Mouse (Mus musculus) neural tube, embryonic 14.5 days (tissue): ENCODE results near the gene Tmcc3. TPM values are rescaled to one million over a fixed set of nuclear protein-coding genes. Genes with fewer than 3 reads are reported as not detected.

Experiments
- ATAC-seq: fragments of 200-750 bp; cut with Nextera tagmentation; 2 replicates; pipeline ENCODE4 v1.8.0; 2017; ENCODE audit warnings: low read depth, mild to moderate bottlenecking, moderate TSS enrichment, moderate library complexity
- H3K27ac ChIP-seq: fragments of 300-500 bp; sonication (generic); 2 replicates; pipeline ENCODE4 v1.5.1; 2014; ENCODE audit warnings: low read depth, mild to moderate bottlenecking, control low read depth, low read length, moderate library complexity, mixed read lengths
- H3K27me3 ChIP-seq: fragments of 300-500 bp; sonication (generic); 2 replicates; pipeline ENCODE4 v1.6.1; 2014; ENCODE audit warnings: low read length; ENCODE audit not compliant: control insufficient read depth, insufficient read depth
- H3K36me3 ChIP-seq: fragments of 300-500 bp; sonication (generic); 2 replicates; pipeline ENCODE4 v1.6.1; 2014; ENCODE audit warnings: low read length, mixed read lengths; ENCODE audit not compliant: control insufficient read depth, insufficient read depth
- H3K4me1 ChIP-seq: fragments of 300-500 bp; sonication (generic); 2 replicates; pipeline ENCODE4 v1.6.1; 2014; ENCODE audit warnings: low read length; ENCODE audit not compliant: control insufficient read depth, insufficient read depth
- H3K4me2 ChIP-seq: fragments of 300-500 bp; sonication (generic); 2 replicates; pipeline ENCODE4 v1.6.1; 2014; ENCODE audit warnings: mild to moderate bottlenecking, low read depth, low read length, control low read depth
- H3K4me3 ChIP-seq: fragments of 300-500 bp; sonication (generic); 2 replicates; pipeline ENCODE4 v1.5.1; 2014; ENCODE audit warnings: low read depth, low read length, control low read depth, mixed read lengths
- H3K9ac ChIP-seq: fragments of 300-500 bp; sonication (generic); replicated peaks from 2 replicates; pipeline ENCODE4 v1.6.1; 2014; ENCODE audit warnings: low read depth, mild to moderate bottlenecking, control low read depth, low read length, mixed read lengths
- H3K9me3 ChIP-seq: fragments of 300-500 bp; sonication (generic); 2 replicates; pipeline ENCODE4 v1.6.1; 2016; ENCODE audit warnings: low read length; ENCODE audit not compliant: control insufficient read depth
- WGBS: fragments of 180-500 bp; shearing (Covaris S2); extraction: QIAGEN DNeasy Blood & Tissue Kit; methylation state at CpG from one replicate; pipeline ENCODE4 v1.1.7; 2014; 5-methylcytosine and 5-hydroxymethylcytosine counted together
- polyA plus RNA-seq: library from polyadenylated mRNA; unstranded; fragments of >200 nt; fragmentation: Nextera tagmentation; extraction: Ambion mirVana; gene quantifications from 2 replicates; pipeline ENCODE4 v1.2.1, GENCODE M21; 2014

The Tmcc3 gene
- polyA plus RNA-seq, 1 experiment from 2014 or later, result 24.2 TPM

DNA sequence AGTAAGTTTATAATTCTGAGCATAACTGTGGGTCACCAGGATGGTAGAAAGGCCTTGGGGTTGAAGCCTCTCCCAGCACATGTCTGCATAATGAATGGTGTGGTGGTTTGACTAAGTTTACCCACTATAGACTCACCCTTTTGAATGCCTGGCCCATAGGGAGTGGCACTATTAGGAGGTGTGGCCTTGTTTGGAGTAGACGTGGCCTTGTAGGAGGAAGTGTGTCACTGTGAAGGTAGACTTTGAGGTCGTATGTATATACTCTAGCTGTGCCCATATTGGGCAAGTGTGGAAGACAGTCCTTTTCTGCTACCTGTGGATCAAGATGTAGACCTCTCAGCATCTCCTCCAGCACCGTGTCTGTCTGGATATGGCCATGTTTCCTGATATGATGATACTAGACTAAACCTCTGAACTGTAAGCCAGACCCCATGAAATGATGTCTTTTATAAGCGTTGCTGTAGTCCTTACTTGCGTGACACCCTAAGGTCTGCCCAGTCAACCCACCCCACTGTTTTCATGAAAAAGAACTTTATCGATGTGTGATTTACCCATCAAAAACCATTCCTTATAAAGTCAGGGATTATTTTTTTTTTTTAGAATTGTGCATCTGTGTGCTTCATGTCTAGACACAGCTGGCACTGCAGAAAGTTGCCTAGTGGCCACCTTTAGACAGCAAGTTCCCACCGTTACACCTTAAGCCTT, 40.6 kb downstream of the Tmcc3 start:
- Histone ChIP-seq H3K4me2 (no peak overlapping the region), H3K4me1 (no peaks in the 10 kb centered on the region), H3K4me3 (no peak overlapping the region), H3K27me3 (no peaks in the 10 kb centered on the region), H3K36me3 (no peaks in the 10 kb centered on the region), H3K9me3 (no peaks in the 10 kb centered on the region), H3K9ac (no peak overlapping the region), H3K27ac (no peak overlapping the region)
- WGBS, result 96% methylated on average over 7 of the region's 7 CpGs
- ATAC-seq, result no peak

DNA sequence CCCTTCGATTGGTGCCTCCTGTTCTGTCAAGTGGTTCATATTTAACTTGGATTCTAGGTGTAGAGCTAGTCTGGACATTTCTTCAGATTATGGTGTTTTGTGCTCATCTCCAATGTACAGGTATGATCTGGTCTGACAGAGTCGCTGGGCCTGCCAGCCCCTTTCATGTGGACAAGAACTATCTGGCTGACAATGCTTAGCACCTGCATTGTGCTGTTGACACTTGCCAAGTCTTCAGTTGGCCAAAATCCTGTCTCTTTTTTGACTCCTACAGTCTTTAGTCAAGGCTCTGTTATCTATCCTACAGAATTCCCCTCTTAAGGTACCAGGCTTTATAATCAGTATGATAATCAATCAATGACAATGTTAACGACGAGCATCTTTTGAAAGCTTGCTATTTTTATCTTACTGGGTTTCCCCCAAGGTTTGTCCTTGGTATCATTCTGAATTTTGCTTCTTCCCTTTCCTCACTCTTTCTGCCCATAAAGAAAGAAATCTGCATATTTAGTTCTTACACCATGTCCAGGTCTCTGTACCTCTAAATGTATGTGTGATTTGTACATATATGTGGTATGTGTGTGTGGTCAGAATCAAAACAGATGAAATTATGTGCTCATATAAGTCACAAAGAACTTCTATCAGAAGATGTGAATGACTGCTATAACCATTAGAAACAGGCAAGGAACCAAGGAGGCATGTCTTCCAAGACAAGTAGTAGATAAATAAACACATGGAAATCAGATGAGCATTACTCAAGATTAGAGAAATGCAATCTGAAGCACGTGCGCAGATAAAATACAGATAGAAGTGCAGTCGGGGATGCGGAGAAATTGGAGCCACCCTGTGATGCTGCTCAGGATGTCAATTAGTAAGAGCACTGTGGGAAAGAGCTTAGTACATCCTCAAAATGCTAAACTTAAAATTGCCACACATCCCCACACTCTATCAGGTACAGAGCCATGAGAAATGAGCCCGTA, 41.4 kb downstream of the Tmcc3 start:
- Histone ChIP-seq H3K27me3 (no peaks in the 10 kb centered on the region), H3K9ac (no peak overlapping the region), H3K27ac (no peak overlapping the region), H3K9me3 (no peaks in the 10 kb centered on the region), H3K4me2 (no peak overlapping the region), H3K4me3 (no peak overlapping the region), H3K4me1 (no peaks in the 10 kb centered on the region), H3K36me3 (no peaks in the 10 kb centered on the region)
- WGBS, result 88% methylated on average over 9 of the region's 9 CpGs
- no peak for ATAC-seq

DNA sequence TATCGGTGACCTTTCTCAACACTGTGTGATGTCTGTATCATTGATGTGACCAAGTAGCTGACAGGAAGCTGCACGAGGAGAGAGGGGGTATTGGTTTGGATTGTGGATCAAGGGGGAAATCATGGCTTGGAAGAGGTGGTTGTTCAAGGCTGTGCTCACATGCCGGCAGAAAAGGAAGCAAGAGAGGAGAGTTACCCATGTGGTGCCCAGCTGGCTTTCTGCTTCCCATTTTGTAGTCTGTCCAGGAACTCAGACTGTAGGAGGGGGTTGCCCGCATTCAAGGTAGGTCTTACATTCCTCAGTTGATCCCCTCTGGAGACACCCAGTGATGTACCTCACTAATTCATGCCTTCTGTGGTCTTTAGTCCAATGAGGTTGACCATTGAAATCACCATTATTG, 42.3 kb downstream of the Tmcc3 start:
- H3K4me3 ChIP-seq, result no peak overlapping the region
- no peaks in the 10 kb centered on the region for H3K9me3 ChIP-seq
- H3K36me3 ChIP-seq, result no peaks in the 10 kb centered on the region
- no peak overlapping the region for H3K4me2 ChIP-seq
- no peak overlapping the region for H3K9ac ChIP-seq
- no peak for ATAC-seq
- no peaks in the 10 kb centered on the region for H3K4me1 ChIP-seq
- WGBS, result 73% methylated on average over 4 of the region's 4 CpGs
- H3K27me3 ChIP-seq, result no peaks in the 10 kb centered on the region
- no peak overlapping the region for H3K27ac ChIP-seq

DNA sequence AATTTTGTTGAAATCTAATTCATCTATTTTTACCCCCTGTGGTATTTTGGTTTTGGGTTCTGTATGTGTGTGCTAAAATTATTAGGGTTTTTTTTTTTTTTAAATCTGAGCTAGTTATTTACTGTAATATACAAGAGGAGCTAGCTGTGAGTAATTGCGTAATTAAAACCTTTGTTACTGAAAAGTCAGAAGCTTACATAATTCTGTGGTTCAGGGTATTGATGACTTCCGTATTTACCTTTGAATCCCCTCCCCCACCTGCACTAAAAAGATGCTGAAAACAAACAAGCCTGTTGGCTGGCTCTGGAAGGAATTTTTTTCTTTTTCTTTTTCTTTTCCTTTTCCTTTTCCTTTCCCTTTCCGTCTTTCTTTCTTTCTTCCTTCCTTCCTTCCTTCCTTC, 42.7 kb downstream of the Tmcc3 start:
- no peak overlapping the region for H3K27ac ChIP-seq
- H3K9ac ChIP-seq, result no peak overlapping the region
- H3K4me3 ChIP-seq, result no peak overlapping the region
- H3K9me3 ChIP-seq, result no peaks in the 10 kb centered on the region
- no peak overlapping the region for H3K4me2 ChIP-seq
- no peaks in the 10 kb centered on the region for H3K27me3 ChIP-seq
- no peaks in the 10 kb centered on the region for H3K4me1 ChIP-seq
- H3K36me3 ChIP-seq, result no peaks in the 10 kb centered on the region
- no peak for ATAC-seq
- 81% methylated on average over 3 of the region's 3 CpGs for WGBS

DNA sequence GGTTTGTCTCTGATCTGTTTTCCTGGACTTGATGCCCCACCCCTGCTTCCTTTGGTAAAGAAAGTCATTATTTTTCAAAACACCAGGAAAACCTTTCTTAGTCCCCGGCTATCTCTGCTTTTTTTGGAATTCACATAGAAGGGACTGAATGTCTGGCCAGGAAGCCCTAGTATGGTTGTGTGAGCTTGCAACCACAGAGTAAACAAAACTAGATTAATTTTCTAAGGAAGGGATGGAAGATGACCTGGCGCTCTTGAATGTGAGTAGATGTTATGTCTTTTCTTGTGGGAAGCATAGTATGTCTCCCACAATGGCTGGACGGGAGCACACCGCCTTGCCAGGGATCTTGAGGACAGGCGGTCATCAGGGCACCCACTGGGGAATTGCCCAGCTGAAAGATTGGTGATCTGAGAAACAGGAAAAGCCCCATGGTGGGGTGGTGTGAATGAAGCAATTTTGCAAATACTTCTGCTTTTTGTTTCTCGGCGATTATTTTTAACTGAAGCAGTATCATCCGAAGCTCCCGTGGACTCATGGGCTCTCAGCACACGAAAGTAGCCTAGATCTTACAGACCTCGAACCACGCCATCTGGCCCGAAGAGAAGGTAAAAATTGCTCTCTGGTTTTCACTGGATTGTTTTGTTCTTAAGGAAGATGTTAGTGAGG, 44.9 kb downstream of the Tmcc3 start:
- no peak overlapping the region for H3K4me3 ChIP-seq
- H3K27me3 ChIP-seq, result no peaks in the 10 kb centered on the region
- ATAC-seq, result no peak
- H3K27ac ChIP-seq, result no peak overlapping the region
- no peaks in the 10 kb centered on the region for H3K9me3 ChIP-seq
- H3K36me3 ChIP-seq, result no peaks in the 10 kb centered on the region
- H3K4me2 ChIP-seq, result no peak overlapping the region
- no peak overlapping the region for H3K9ac ChIP-seq
- no peaks in the 10 kb centered on the region for H3K4me1 ChIP-seq
- WGBS, result 92% methylated on average over 13 of the region's 13 CpGs

DNA sequence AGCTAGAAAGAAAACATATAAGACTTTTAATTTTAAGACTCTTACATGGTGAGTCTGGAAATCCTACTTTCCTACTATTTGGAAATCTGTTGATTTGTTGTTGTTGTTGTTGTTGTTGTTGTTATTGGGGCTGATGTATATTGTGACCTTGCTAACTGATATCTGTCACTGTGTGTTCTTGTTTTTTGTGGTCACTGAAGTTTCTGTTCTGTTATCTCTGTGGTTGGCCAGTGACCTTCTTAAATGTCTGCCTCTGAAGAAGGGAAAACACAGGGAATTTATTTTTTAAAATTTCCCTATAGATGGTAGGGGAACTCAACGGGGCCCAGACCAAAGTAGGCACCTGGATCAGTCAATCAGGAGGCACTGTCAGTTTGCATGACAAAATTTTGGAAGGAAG, 48.9 kb downstream of the Tmcc3 start:
- Histone ChIP-seq H3K4me2 (no peak overlapping the region), H3K4me3 (no peak overlapping the region), H3K27me3 (no peaks in the 10 kb centered on the region), H3K9ac (no peak overlapping the region), H3K9me3 (no peaks in the 10 kb centered on the region), H3K27ac (no peak overlapping the region), H3K4me1 (no peaks in the 10 kb centered on the region), H3K36me3 (no peaks in the 10 kb centered on the region)
- 75% methylated on average over 1 of the region's 1 CpGs for WGBS
- no peak for ATAC-seq

GRCm38 (mm10) chr10:94371293-94371692, 59.5 kb downstream of the Tmcc3 start:
- ATAC-seq, result no peak
- no peaks in the 10 kb centered on the region for H3K36me3 ChIP-seq

GRCm38 (mm10) chr10:94376941-94377340, 65.2 kb downstream of the Tmcc3 start:
- no peaks in the 10 kb centered on the region for H3K27me3 ChIP-seq
- no peak overlapping the region for H3K27ac ChIP-seq
- no peaks in the 10 kb centered on the region for H3K9me3 ChIP-seq
- ATAC-seq, result no peak
- 54% methylated on average over 4 of the region's 4 CpGs for WGBS
- H3K36me3 ChIP-seq, result no peaks in the 10 kb centered on the region
- no peak overlapping the region for H3K4me3 ChIP-seq
- no peak overlapping the region for H3K4me2 ChIP-seq
- no peak overlapping the region for H3K9ac ChIP-seq
- peaks cover 16% of the 10 kb centered on the region for H3K4me1 ChIP-seq

More at GRCm38 (mm10) chr10:94371293-94371692, 59.5 kb downstream of the Tmcc3 start:
- no peak overlapping the region for H3K27ac ChIP-seq
- WGBS, result 61% methylated on average over 2 of the region's 2 CpGs
- H3K4me1 ChIP-seq, result peaks cover 13% of the 10 kb centered on the region
- no peak overlapping the region for H3K4me2 ChIP-seq
- no peaks in the 10 kb centered on the region for H3K27me3 ChIP-seq
- no peak overlapping the region for H3K9ac ChIP-seq
- no peaks in the 10 kb centered on the region for H3K9me3 ChIP-seq
- H3K4me3 ChIP-seq, result no peak overlapping the region
